Mouse (Mus musculus): Measurements from ENCODE around the gene Foxd3. TPM values are rescaled to one million over a fixed set of nuclear protein-coding genes. Genes with fewer than 3 reads are reported as not detected.

Foxd3 gene
- polyA plus RNA-seq, 1 experiment from 2014 or later = 1.8 TPM

DNA sequence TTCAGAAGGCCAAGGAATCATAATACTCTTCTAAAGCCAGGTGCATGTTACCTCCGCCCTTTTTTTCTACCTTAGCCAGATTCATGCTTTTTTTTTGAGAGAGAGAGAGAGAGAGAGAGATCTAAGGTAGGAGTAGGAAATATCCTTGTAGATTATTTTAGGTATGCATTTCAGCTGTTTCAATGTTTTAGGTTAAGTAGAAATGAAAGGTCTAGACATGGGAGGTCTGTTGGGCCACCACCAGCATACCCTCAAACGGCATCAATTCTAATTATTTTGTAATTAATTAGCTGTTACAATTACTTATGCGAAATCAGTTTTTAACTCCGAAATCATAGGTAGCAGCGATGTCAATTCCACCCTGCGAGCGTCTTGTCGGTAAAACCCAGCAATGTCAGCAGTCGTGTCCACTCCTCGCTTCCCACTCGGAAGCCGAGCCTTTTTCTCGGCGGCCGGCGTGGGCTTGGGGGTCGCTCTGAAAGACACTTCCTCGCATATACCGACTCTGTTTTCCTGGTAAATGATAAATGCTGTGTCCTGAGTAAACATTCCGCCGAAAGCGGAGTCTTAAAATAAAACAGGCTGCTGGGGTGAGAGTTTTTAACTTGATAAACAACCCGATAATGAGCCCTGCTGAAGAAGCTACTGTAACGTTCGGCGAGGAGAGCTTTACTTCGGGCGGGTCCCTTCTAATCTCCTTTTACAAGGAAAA lies 3.4 kb downstream of the Foxd3 start:
- no peak for ATAC-seq (ENCODE audit: low FRiP score, low read depth)
- WGBS = 1% methylated on average over 28 of the region's 28 CpGs
- Histone ChIP-seq H3K27ac (replicated peaks) (0 out of 2 replicates have a peak overlapping the region, but pooled peaks have one; percentile 13), H3K9ac (no peak overlapping the region), H3K27me3 (peaks cover 66% of the 10 kb centered on the region), H3K4me3 (peak overlapping the region; percentile 14; the same call in 1 of the 2 replicates), H3K9me3 (no peaks in the 10 kb centered on the region), H3K4me2 (0 out of 2 replicates have a peak overlapping the region, but pooled peaks have one; percentile 35), H3K36me3 (no peaks in the 10 kb centered on the region), H3K4me1 (replicated peaks) (peaks cover 24% of the 10 kb centered on the region)

DNA sequence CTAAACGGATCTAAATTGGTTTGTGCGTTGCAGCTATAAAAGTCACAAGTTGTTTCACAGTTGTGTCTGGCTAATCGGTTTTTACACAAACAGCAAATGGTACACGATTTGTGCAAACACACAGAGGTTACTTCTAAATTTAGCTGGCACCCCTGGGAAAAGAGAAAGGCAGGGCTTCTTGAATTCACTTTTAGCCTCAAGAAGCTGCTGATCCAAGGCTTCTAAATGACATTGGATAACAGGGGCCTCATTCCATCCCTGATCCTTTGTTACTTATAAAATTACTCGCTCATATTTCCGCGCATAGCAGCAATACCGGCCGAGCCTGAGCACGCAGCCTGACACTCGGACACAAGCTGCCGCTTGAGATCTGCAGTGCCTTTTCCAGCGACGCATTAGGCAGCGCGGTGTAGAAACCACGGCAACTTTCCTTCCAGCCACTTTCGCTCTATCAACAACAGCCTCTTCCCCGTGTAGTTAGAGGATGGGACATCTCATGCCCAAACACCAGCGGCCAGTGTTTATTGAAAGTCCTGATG lies 4.0 kb downstream of the Foxd3 start:
- no peak for ATAC-seq (ENCODE audit: low FRiP score, low read depth)
- H3K36me3 ChIP-seq = no peaks in the 10 kb centered on the region
- peaks cover 24% of the 10 kb centered on the region for H3K4me1 ChIP-seq (replicated peaks)
- WGBS = 1% methylated on average over 20 of the region's 20 CpGs
- peak overlapping the region; percentile 8; the same call in 1 of the 2 replicates for H3K4me3 ChIP-seq
- H3K27me3 ChIP-seq = peaks cover 66% of the 10 kb centered on the region
- no peaks in the 10 kb centered on the region for H3K9me3 ChIP-seq
- H3K4me2 ChIP-seq = peak overlapping the region; percentile 35
- no peak overlapping the region for H3K9ac ChIP-seq
- 0 out of 2 replicates have a peak overlapping the region, but pooled peaks have one; percentile 13 for H3K27ac ChIP-seq (replicated peaks)

DNA sequence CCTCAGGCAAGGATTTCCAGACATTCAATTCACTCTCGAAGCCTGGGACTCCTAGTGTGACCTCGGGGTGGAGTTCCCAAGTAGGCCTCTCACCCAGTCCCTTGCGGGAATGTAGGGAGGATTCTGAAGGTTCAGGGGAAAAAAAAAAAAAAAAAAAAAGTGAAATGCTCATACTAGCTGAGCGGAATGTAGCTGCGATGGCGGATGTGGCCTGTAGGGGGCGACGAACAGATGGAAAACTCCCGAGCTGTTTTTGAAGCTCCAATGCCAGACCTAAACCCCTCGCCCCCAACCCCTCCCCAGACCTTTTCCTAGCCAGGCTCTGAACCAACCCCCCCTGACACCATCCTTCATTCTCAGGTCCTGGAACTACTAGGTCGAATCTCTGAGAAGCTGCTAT lies 4.9 kb downstream of the Foxd3 start:
- H3K36me3 ChIP-seq = no peaks in the 10 kb centered on the region
- peak overlapping the region; percentile 32; the same call in 1 of the 2 replicates for H3K4me2 ChIP-seq
- H3K9ac ChIP-seq = no peak overlapping the region
- peaks cover 68% of the 10 kb centered on the region for H3K27me3 ChIP-seq
- no peak overlapping the region for H3K27ac ChIP-seq (replicated peaks)
- peaks cover 20% of the 10 kb centered on the region for H3K4me1 ChIP-seq (replicated peaks)
- H3K9me3 ChIP-seq = no peaks in the 10 kb centered on the region
- WGBS = 0% methylated on average over 11 of the region's 11 CpGs
- no peak for ATAC-seq (ENCODE audit: low FRiP score, low read depth)
- no peak overlapping the region for H3K4me3 ChIP-seq

DNA sequence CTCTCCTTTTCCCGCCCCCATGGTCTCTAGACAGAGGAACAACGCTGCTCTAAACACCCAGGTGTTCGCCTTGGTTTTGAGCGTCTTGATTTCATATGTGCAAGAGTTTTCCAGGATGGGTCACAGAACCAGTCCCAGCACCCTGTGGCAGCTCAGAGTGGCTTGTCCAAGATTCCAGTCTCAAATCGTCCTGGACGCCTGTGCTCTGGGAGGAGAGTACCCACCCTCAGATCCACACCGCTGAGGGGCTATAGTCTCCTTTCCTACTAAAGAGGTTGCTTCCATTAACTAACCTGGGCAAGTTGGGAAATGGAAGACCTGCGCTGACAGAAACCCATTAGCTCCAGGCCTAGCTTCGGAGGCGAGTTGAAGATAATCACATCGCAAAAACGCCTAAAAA lies 5.9 kb downstream of the Foxd3 start:
- Histone ChIP-seq H3K4me2 (no peak overlapping the region), H3K9me3 (no peaks in the 10 kb centered on the region), H3K27me3 (peaks cover 68% of the 10 kb centered on the region), H3K36me3 (no peaks in the 10 kb centered on the region), H3K27ac (replicated peaks) (no peak overlapping the region), H3K4me1 (replicated peaks) (peaks cover 10% of the 10 kb centered on the region), H3K4me3 (no peak overlapping the region), H3K9ac (no peak overlapping the region)
- 11% methylated on average over 12 of the region's 12 CpGs for WGBS
- ATAC-seq (ENCODE audit: low FRiP score, low read depth) = no peak

DNA sequence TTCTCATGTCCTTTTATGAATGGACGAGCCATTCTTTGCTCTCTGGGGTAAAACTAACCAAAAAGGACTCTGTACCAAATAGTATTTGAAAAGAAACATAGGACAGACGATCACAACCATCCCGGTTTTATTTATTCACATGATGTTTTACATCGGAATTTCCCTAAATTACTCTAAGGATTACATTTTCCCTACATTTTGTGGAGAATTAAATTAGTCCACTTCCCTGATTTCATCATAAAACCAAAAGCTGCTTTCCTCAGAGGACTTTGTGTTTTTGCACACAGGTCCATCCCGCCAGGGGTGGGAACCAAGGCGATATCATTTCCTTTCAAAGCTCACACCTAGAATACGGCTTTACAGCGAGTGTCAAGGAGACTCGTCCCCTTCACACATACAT lies 6.3 kb downstream of the Foxd3 start:
- Histone ChIP-seq H3K4me3 (no peak overlapping the region), H3K9me3 (no peaks in the 10 kb centered on the region), H3K36me3 (no peaks in the 10 kb centered on the region), H3K27me3 (peaks cover 66% of the 10 kb centered on the region), H3K27ac (replicated peaks) (no peak overlapping the region), H3K9ac (no peak overlapping the region), H3K4me1 (replicated peaks) (peaks cover 5% of the 10 kb centered on the region; the same call in 1 of the 2 replicates), H3K4me2 (no peak overlapping the region)
- no peak for ATAC-seq (ENCODE audit: low FRiP score, low read depth)
- 14% methylated on average over 9 of the region's 9 CpGs for WGBS

DNA sequence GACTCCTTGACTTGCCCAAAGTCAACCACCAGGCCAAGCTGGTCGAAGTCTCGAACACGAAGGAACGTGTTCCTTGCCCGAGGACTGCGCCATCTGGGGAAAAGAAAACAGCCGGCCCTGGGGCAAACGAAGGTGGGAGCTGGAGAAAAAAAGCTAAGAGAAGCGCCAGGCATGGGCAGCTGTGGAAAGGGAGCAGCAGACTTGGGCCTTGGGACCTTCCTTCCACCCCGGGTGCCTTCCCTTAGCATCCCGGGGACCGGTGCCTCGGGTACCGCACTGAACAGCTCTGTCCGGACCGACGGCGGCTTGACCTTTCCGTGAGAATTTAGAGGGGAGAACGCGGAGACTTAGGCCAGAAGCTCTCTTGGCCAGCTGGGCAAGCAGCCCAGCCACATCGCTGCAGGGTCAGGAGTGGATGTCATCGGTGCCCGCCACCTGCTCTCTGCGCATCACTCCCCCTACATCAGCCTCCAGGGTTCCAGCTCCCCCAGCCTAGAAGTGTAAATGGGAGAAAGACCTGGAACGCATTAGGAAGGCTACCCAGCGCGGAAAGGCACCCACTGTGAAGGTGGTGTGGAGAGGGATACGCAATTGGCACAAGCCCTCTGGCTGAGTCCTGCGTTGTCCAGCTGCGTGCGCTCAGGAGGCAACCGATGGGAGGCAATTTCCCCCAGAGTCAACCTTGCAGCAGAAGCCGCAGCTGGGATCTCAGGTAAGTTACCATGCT lies 6.9 kb downstream of the Foxd3 start:
- Histone ChIP-seq H3K27me3 (peaks cover 66% of the 10 kb centered on the region), H3K36me3 (no peaks in the 10 kb centered on the region), H3K9ac (no peak overlapping the region), H3K4me1 (replicated peaks) (no peaks in the 10 kb centered on the region), H3K4me2 (no peak overlapping the region), H3K4me3 (no peak overlapping the region), H3K27ac (replicated peaks) (no peak overlapping the region), H3K9me3 (no peaks in the 10 kb centered on the region)
- 3% methylated on average over 34 of the region's 34 CpGs for WGBS
- ATAC-seq (ENCODE audit: low FRiP score, low read depth) = 0 out of 2 replicates have a peak, but pooled peaks have one; percentile 38

DNA sequence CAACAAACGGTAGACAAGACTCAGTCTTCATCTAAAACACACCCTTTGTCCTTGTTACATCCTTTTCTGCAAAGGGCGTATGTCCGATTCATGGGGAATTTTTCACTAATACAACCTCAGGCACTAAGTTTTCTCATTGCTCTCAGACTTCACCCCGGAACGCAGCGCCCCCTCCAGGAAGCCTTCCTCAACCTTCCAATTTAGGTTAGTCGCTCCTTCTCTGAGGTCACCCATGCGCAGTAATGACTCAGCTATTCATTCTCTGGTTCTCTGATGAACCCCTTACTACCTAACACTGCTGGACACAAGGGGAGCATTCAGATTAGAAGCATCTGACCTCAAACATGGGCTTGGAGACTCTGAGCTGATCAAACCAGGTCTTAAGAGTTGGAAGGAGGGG lies 7.6 kb downstream of the Foxd3 start:
- Histone ChIP-seq H3K9ac (no peak overlapping the region), H3K27ac (replicated peaks) (no peak overlapping the region), H3K4me3 (no peak overlapping the region), H3K36me3 (no peaks in the 10 kb centered on the region), H3K27me3 (peaks cover 69% of the 10 kb centered on the region), H3K9me3 (no peaks in the 10 kb centered on the region), H3K4me1 (replicated peaks) (no peaks in the 10 kb centered on the region), H3K4me2 (no peak overlapping the region)
- 18% methylated on average over 8 of the region's 8 CpGs for WGBS
- no peak for ATAC-seq (ENCODE audit: low FRiP score, low read depth)

DNA sequence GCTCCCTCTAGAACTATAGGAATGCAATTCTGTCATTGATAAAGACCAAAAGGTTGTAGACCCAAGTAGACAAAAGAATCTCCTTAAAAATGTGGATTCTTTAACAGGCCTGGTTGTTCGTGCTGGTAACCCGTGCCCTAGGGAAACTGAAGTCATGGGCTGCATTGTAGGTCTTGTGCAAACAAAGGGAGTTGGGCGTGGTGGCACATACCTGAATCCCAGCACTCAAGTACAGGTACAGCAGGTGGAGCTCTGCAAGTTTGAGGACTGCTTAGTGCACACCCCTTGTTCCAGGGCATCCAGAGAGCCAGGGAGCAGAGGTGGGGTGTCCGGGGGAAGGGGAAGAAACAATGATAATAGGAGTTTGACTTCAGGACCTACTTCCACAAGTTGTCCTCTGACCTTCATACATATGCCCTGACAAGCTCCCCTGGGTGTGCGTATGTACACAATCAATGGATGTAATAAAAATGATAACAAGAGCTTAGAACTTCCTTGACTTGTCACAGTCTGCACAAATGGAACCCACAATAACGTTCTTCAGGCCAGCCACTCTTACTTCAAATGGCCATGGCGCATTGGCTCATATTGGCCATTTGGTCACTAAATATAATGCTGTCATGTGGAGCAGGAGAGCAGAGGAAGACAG lies 14.2 kb downstream of the Foxd3 start:
- no peaks in the 10 kb centered on the region for H3K4me1 ChIP-seq (replicated peaks)
- H3K27ac ChIP-seq (replicated peaks) = no peak overlapping the region
- peaks cover 16% of the 10 kb centered on the region for H3K27me3 ChIP-seq
- no peaks in the 10 kb centered on the region for H3K36me3 ChIP-seq
- no peak for ATAC-seq (ENCODE audit: low FRiP score, low read depth)
- whole genome bisulfite sequencing = 91% methylated on average over 7 of the region's 7 CpGs
- H3K9me3 ChIP-seq = no peaks in the 10 kb centered on the region
- H3K4me2 ChIP-seq = no peak overlapping the region
- H3K4me3 ChIP-seq = no peak overlapping the region
- H3K9ac ChIP-seq = no peak overlapping the region

DNA sequence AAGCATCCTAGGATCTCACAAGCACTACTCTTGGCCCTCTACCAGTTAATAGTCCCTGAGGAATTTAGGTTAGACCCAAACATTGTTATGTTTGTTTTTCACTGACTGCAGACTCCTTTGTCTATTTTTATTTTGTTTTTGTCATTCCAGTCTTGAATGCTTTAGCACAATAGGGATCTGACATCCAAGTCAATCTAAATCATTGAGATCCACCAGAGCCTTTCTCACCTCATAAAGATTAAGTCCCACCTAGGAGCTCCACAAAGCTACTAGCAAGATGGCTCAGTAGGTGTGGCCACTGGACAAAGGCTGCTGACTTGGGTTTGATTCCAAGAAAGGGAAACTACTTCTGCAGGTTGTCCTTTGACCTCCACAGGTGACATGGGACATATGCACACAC lies 19.1 kb downstream of the Foxd3 start:
- ATAC-seq (ENCODE audit: low FRiP score, low read depth) = no peak
- H3K36me3 ChIP-seq = no peaks in the 10 kb centered on the region
- H3K27ac ChIP-seq (replicated peaks) = no peak overlapping the region
- no peaks in the 10 kb centered on the region for H3K27me3 ChIP-seq
- H3K4me2 ChIP-seq = no peak overlapping the region
- H3K9ac ChIP-seq = no peak overlapping the region
- no peaks in the 10 kb centered on the region for H3K9me3 ChIP-seq
- no peak overlapping the region for H3K4me3 ChIP-seq
- no peaks in the 10 kb centered on the region for H3K4me1 ChIP-seq (replicated peaks)

DNA sequence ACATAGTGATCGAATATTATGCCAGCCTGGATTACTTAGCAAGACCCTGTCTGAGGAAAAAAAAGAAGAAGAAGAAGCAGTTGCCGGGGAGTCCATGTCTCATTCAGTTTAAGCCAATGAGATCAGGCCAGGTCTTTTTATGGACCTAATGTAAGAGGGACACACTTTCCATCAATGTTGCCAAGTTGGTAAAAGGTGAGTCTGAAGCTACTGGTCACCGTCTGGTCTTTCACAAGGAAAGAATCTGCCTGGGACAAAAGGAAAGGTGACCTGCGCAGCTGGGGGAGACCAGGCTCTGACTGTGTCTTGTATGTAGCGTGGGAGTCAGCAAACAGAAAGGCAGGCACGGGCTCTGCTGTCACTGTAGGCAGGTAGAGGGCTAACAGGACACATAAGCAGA lies 27.8 kb downstream of the Foxd3 start:
- ATAC-seq (ENCODE audit: low FRiP score, low read depth) = no peak
- WGBS = 85% methylated on average over 6 of the region's 6 CpGs
- no peaks in the 10 kb centered on the region for H3K27me3 ChIP-seq
- no peak overlapping the region for H3K27ac ChIP-seq (replicated peaks)
- no peaks in the 10 kb centered on the region for H3K9me3 ChIP-seq
- H3K9ac ChIP-seq = no peak overlapping the region
- no peaks in the 10 kb centered on the region for H3K4me1 ChIP-seq (replicated peaks)
- no peaks in the 10 kb centered on the region for H3K36me3 ChIP-seq
- H3K4me3 ChIP-seq = no peak overlapping the region
- H3K4me2 ChIP-seq = no peak overlapping the region

DNA sequence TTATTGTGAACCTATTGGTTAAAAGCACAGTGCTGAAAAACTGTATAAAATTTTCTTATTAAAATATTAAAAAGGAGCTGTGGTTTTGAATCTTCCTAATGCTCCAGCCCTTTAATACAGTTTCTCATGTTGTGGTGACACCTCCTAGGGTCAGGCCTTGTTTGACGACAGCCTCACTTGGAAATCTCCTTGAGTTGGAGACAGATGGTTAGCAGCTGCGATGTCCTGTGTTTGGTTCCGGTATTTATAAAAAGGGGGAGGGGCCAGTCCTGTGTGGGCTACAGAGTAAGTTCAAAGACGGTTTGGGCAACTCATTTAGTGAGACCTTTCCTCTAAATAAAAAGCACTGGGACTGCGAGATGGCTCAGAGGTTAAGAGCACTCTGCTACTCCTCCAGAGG lies 30.2 kb downstream of the Foxd3 start:
- WGBS = 55% methylated on average over 5 of the region's 5 CpGs
- no peaks in the 10 kb centered on the region for H3K36me3 ChIP-seq
- H3K27me3 ChIP-seq = no peaks in the 10 kb centered on the region
- no peaks in the 10 kb centered on the region for H3K9me3 ChIP-seq
- ATAC-seq (ENCODE audit: low FRiP score, low read depth) = no peak
- no peak overlapping the region for H3K9ac ChIP-seq
- no peak overlapping the region for H3K4me3 ChIP-seq
- no peak overlapping the region for H3K4me2 ChIP-seq
- no peaks in the 10 kb centered on the region for H3K4me1 ChIP-seq (replicated peaks)
- H3K27ac ChIP-seq (replicated peaks) = no peak overlapping the region
